Comparison of ENCODE assay signal across 9 mouse cellular contexts in genomic region chr19:50362655-50363500, GRCm38 (mm10).
DNase-seq lines count a peak whose midpoint lies in the region; ATAC-seq lines count a peak whose summit lies in the region.
"Had no signal": no experiment of that assay in that cellular context is flagged by ENCODE, and none has a peak within 500 bp of the region (broad histone marks: within the 10 kb centered on the region; RNA-seq: fewer than 3 reads in every experiment).

No protein-coding gene starts in this region.

- peak overlapping the region; percentile 25; the same call in 1 of the 2 replicates for H3K4me2 ChIP-seq in lung, embryonic 16.5 days (ENCODE audit: low read depth, low read length)
- H3K4me2 ChIP-seq in forebrain, embryonic 14.5 days (ENCODE audit: low read length): no peak overlapping the region

- H3K36me3 ChIP-seq in lung, embryonic 16.5 days (ENCODE audit: control insufficient read depth, insufficient read depth, low read length): no peaks in the 10 kb centered on the region
- H3K36me3 ChIP-seq in forebrain, embryonic 14.5 days (ENCODE audit: control insufficient read depth, insufficient read depth, low read length): no peaks in the 10 kb centered on the region

- no peak overlapping the region for H3K9ac ChIP-seq in lung, embryonic 16.5 days (ENCODE audit: low read length)
- H3K9ac ChIP-seq in forebrain, embryonic 14.5 days (ENCODE audit: low read length): no peak overlapping the region

- H3K27me3 ChIP-seq in lung, embryonic 16.5 days (ENCODE audit: control insufficient read depth, insufficient read depth, low read depth, low read length): no peaks in the 10 kb centered on the region
- no peaks in the 10 kb centered on the region for H3K27me3 ChIP-seq in forebrain, embryonic 14.5 days (replicated peaks; ENCODE audit: control insufficient read depth, insufficient read depth, low read length)

- 26% methylated on average over 9 of the region's 9 CpGs for WGBS in lung, embryonic 16.5 days
- WGBS in forebrain, embryonic 14.5 days: 6% methylated on average over 9 of the region's 9 CpGs

- H3K9me3 ChIP-seq in lung, embryonic 16.5 days (ENCODE audit: control insufficient read depth, low read length): no peaks in the 10 kb centered on the region
- no peaks in the 10 kb centered on the region for H3K9me3 ChIP-seq in forebrain, embryonic 14.5 days (replicated peaks; ENCODE audit: control insufficient read depth, low read length)

- no peaks in the 10 kb centered on the region for H3K4me1 ChIP-seq in lung, embryonic 16.5 days (replicated peaks; ENCODE audit: control insufficient read depth, insufficient read depth, low read length)
- H3K4me1 ChIP-seq in forebrain, embryonic 14.5 days (ENCODE audit: control insufficient read depth, insufficient read depth, low read length): peaks cover 4% of the 10 kb centered on the region

- DNase-seq in lung, postnatal 25 days (ENCODE audit: low spot score): no peak
- peak; percentile 83 for DNase-seq in forebrain, embryonic 14.5 days (ENCODE audit: low spot score)
- peak; percentile 34 for DNase-seq in mesoderm, embryonic 11.5 days (ENCODE audit: low read depth, low spot score)
- no peak for DNase-seq in adrenal gland, postnatal 4 days (ENCODE audit: low spot score in 2 of 2)
- DNase-seq in ovary, postnatal 10 days (ENCODE audit: low spot score): no peak
- DNase-seq in gastrocnemius, postnatal 25 days: no peak
- DNase-seq: left cerebral cortex, postnatal 4 days; thymus, postnatal 36 days had no signal

- 0 out of 2 replicates have a peak overlapping the region, but pooled peaks have one; percentile 20 for H3K27ac ChIP-seq in lung, embryonic 16.5 days (ENCODE audit: low read length)
- H3K27ac ChIP-seq in forebrain, embryonic 14.5 days (ENCODE audit: low read depth, low read length): peak overlapping the region; percentile 45; the same call in 1 of the 2 replicates

- ATAC-seq in lung, embryonic 16.5 days (ENCODE audit: low read depth): peak; percentile 84
- peak; percentile 93 for ATAC-seq in forebrain, embryonic 14.5 days

- no peak overlapping the region for H3K4me3 ChIP-seq in lung, embryonic 16.5 days (ENCODE audit: low read length)
- H3K4me3 ChIP-seq in forebrain, embryonic 14.5 days (ENCODE audit: low read depth, low read length): no peak overlapping the region

Comparison
In these comparisons a context has a peak if more than half of its experiments do, and no peak if none do; other contexts are left out.
1. DNase-seq: peak in forebrain, embryonic 14.5 days (single experiment) and mesoderm, embryonic 11.5 days (single experiment); none in lung, postnatal 25 days (single experiment), adrenal gland, postnatal 4 days (0 of 2), ovary, postnatal 10 days (single experiment) and gastrocnemius, postnatal 25 days (single experiment).